Mouse (Mus musculus) CD4-positive, CD25-positive, alpha-beta regulatory T cell, adult 9 weeks (primary cell): ENCODE measurements around the gene Ogfr. TPM values are rescaled to one million over a fixed set of nuclear protein-coding genes. Genes with fewer than 3 reads are reported as not detected.

Experiments
- polyA plus RNA-seq: library from polyadenylated mRNA; unstranded; fragments of 100-300 nt; shearing (Covaris generic); gene quantifications from one replicate; pipeline ENCODE4 v1.2.1, GENCODE M21; 2017

The Ogfr gene
- 91.9 TPM for polyA plus RNA-seq

DNA sequence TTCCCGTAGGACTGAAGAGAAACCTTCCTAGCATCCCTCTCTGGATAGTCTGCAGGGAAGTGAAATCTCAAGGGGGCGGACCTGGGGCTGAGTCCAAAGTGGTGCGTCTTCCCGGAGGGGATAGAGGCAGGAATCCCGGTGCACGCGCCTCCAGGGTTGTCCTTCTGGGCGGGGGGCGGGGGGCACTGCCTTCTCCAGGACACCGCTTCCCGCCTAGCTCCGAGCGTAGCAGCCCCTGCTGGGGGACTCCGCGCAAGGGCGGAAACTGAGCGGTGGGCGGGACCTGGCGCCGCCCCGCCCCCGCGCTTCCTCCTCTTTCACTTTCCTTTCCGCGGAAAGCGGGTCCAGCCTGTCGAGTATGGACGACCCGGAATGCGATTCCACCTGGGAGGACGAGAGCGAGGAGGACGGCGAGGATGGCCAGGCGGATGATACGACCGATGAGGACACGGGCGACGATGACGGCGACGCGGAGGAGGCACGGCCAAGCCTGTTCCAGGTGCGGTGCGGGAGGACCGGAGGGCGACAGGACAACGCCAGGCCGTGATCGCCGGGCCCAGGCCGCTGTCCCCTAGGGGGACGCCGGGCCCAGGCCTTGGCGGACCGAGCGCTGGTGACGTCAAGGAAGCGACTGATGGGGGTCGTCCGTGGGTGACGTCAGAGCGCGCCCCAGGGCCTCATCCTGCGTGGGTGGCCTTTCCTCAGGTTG lies at the start of gene Ogfr:
Gene Ogfr (plus strand): TSS at position 123 of the 709 bp plus-strand sequence.

GRCm38 (mm10) chr2:180581002-180581401 lies 8.0 kb upstream of the Ogfr start, which contains the start of gene Mrgbp:
TSS of gene Mrgbp (plus strand) at chr2:180581304.

GRCm38 (mm10) chr2:180597490-180597889 lies 8.4 kb downstream of the Ogfr start, which contains the start of gene Col9a3:
TSS of gene Col9a3 (plus strand) at chr2:180597790.

DNA sequence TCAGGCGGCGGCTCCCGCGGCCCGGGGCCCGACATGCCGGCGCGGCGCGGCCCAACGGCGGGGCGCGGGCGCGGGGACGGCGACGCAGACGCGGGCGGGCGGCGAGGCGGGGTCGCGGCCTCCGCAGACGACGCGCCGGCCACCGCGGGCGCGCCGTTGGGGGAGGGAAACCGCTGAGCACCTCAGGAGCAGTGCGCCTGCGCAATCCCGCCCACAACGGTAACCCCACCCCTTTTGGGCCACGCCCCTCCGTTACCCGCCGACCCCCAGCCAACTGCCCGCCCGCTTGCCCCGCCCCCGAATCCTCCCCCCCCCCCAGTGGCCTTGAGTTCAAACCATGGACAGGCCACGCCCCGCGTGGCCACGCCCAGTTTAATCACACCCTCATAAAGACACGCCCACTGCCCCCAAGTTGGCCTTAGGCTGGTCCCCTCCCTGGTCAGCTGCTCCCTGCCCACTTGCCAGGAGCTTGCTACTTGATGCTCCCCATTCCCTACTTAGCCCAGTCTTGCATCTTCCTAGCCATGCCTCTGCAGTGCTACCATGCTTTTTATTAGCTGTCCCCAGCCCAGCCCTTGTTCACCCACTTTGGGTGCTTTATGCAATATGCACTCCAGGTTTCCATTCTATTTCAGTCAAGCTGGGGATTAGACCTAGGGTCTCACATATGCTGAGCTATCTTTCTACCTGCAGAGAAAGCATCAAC lies 53.7 kb downstream of the Ogfr start, which contains the start of gene Tcfl5:
Gene Tcfl5 (minus strand): TSS at position 154 of the 706 bp plus-strand sequence.

Other genes starting within 250 kb of the Ogfr start
- gene Slco4a1, start 133.0 kb upstream of the Ogfr start, polyA plus RNA-seq = 1.7 TPM
- not detected for gene Ntsr1, start 89.3 kb upstream of the Ogfr start, polyA plus RNA-seq
- gene Mrgbp, start 7.9 kb upstream of the Ogfr start, polyA plus RNA-seq = 42.1 TPM
- 2.9 TPM for gene Col9a3, start 8.5 kb downstream of the Ogfr start, polyA plus RNA-seq
- not detected for gene Tcfl5, start 53.5 kb downstream of the Ogfr start, polyA plus RNA-seq
- gene Dido1, start 120.8 kb downstream of the Ogfr start, polyA plus RNA-seq = 79.5 TPM
- gene Gid8, start 120.9 kb downstream of the Ogfr start, polyA plus RNA-seq = 27.6 TPM
- 94.0 TPM for gene Slc17a9, start 136.0 kb downstream of the Ogfr start, polyA plus RNA-seq
- gene Bhlhe23, start 187.7 kb downstream of the Ogfr start, polyA plus RNA-seq = not detected